Mouse (Mus musculus) hindbrain, postnatal 0 days (tissue): ENCODE data around the gene Dmrtc1a. TPM values are rescaled to one million over a fixed set of nuclear protein-coding genes. Genes with fewer than 3 reads are reported as not detected.
"Not testable (repeated sequence)": the region's sequence is repeated elsewhere in the genome, so short reads cannot be mapped to it uniquely, and the experiment has no call there.

Experiments
- ATAC-seq: fragments of 200-750 bp; cut with Nextera tagmentation; 2 replicates; pipeline ENCODE4 v1.8.0; 2017; ENCODE audit warnings: mild to moderate bottlenecking, moderate TSS enrichment, moderate library complexity
- DNase-seq: peaks from one replicate; pipeline ENCODE4 v3.0.0-alpha.2; 2015; ENCODE audit warnings: low spot score
- H3K27ac ChIP-seq: fragments of 300-500 bp; sonication (generic); 2 replicates; pipeline ENCODE4 v1.5.1; 2014; ENCODE audit warnings: mild to moderate bottlenecking
- H3K27me3 ChIP-seq: fragments of 300-500 bp; sonication (generic); 2 replicates; pipeline ENCODE4 v1.6.1; 2014; ENCODE audit warnings: low read length, mixed read lengths; ENCODE audit not compliant: insufficient read depth
- H3K36me3 ChIP-seq: fragments of 300-500 bp; sonication (generic); 2 replicates; pipeline ENCODE4 v1.6.1; 2014; ENCODE audit warnings: low read length, mixed read lengths; ENCODE audit not compliant: insufficient read depth
- H3K4me1 ChIP-seq: fragments of 300-500 bp; sonication (generic); 2 replicates; pipeline ENCODE4 v1.6.1; 2014; ENCODE audit warnings: antibody characterized with exemption, low read length, mixed read lengths; ENCODE audit not compliant: insufficient read depth
- H3K4me2 ChIP-seq: fragments of 300-500 bp; sonication (generic); 2 replicates; pipeline ENCODE4 v1.6.1; 2014; ENCODE audit warnings: low read depth, mild to moderate bottlenecking, low read length, moderate library complexity, mixed read lengths
- H3K4me3 ChIP-seq: fragments of 300-500 bp; sonication (generic); 2 replicates; pipeline ENCODE4 v1.5.1; 2014; ENCODE audit warnings: low read length
- H3K9ac ChIP-seq: fragments of 300-500 bp; sonication (generic); replicated peaks from 2 replicates; pipeline ENCODE4 v1.6.1; 2014; ENCODE audit warnings: mild to moderate bottlenecking, low read length, moderate library complexity, mixed read lengths
- H3K9me3 ChIP-seq: fragments of 300-500 bp; sonication (generic); 2 replicates; pipeline ENCODE4 v1.6.1; 2016; ENCODE audit warnings: low read length, mixed read lengths
- CTCF ChIP-seq: IDR thresholded peaks from 2 replicates; pipeline ENCODE4 v1.5.1; 2016; ENCODE audit warnings: antibody characterized with exemption, control low read depth, low read depth
- WGBS: fragments of 180-500 bp; shearing (Covaris S2); extraction: QIAGEN DNeasy Blood & Tissue Kit; methylation state at CpG from one replicate; pipeline ENCODE4 v1.1.7; 2014; 5-methylcytosine and 5-hydroxymethylcytosine counted together
- polyA plus RNA-seq: library from polyadenylated mRNA; unstranded; fragments of >200 nt; fragmentation: Nextera tagmentation; extraction: Ambion mirVana; gene quantifications from 2 replicates; pipeline ENCODE4 v1.2.1, GENCODE M21; 2015
- total RNA-seq: library from RNA; depleted of rRNA; stranded (reverse); fragments of >200 nt; gene quantifications from 2 replicates; pipeline ENCODE4 v1.2.3, GENCODE M21; 2014; rRNA removed

Dmrtc1a gene
- total and polyA plus RNA-seq, 2 experiments from 2014 or later, result 0.16 to 3.7 TPM

GRCm38 (mm10) chrX:102926707-102927106, 18.2 kb upstream of the Dmrtc1a start:
- not testable (repeated sequence) for H3K27me3 ChIP-seq, H3K4me2 ChIP-seq, H3K27ac ChIP-seq, H3K9ac ChIP-seq, H3K4me1 ChIP-seq, H3K36me3 ChIP-seq, H3K4me3 ChIP-seq, H3K9me3 ChIP-seq
- TF ChIP-seq CTCF, result peak; percentile 55
- WGBS, result 31% methylated on average over 4 of the region's 4 CpGs
- peak; percentile 63 for ATAC-seq
- peak; percentile 43 for DNase-seq

DNA sequence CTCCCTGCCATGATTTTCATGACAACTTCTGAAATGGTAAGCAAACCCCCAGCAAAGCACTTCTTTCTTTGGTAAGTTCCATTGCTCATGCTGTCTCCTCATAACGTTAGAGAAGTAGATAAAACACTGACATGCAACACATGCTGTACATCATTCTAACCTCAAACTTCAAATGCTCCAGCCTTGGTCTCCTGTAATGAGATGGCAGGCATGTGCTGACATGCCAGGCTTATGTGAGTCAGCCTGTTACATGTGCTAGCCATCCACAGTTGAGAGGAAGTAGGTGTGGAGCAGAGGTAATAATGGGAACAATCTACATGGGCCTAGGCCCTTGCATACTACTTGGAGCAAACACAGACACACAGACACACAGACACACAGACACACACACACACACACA, 6.3 kb upstream of the Dmrtc1a start:
- ATAC-seq, DNase-seq, H3K4me2 ChIP-seq, H3K27ac ChIP-seq, H3K36me3 ChIP-seq, H3K9ac ChIP-seq, H3K4me3 ChIP-seq, H3K27me3 ChIP-seq, H3K4me1 ChIP-seq, H3K9me3 ChIP-seq: not testable (repeated sequence)
- 86% methylated on average over 1 of the region's 1 CpGs for WGBS

DNA sequence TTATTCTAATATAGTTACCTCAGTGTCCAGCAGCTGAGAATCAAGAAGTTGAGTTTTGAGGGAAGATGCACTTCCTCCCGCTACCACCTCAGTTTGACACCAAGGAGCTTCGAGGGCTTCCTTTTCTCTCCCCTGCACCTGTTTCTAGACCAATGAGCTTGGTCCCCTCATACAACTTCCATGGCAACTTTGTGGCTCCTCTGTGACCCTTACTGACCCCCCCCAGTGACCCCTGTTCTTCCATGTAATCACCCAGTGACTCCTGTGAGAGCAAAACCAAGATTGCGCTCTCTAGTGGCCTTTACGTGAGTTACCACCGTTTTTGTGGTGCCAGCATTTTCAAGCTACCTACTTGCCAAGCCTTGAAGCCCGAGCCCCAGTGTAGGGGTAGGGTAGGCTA, 40.6 kb downstream of the Dmrtc1a start, which contains the start of gene 1700031F05Rik:
1700031F05Rik (minus strand) TSS at position 101 of the 400 bp plus-strand sequence.
- 87% methylated on average over 6 of the region's 6 CpGs for WGBS
- Histone ChIP-seq H3K27me3 (no peaks in the 10 kb centered on the region), H3K36me3 (no peaks in the 10 kb centered on the region), H3K9me3 (no peaks in the 10 kb centered on the region), H3K27ac (no peak within 1 kb of the TSS), H3K9ac (no peak within 1 kb of the TSS), H3K4me1 (no peaks in the 10 kb centered on the region), H3K4me2 (no peak within 1 kb of the TSS), H3K4me3 (no peak within 1 kb of the TSS)
- TF ChIP-seq CTCF, result no peak
- ATAC-seq (no peak), DNase-seq (no peak)

DNA sequence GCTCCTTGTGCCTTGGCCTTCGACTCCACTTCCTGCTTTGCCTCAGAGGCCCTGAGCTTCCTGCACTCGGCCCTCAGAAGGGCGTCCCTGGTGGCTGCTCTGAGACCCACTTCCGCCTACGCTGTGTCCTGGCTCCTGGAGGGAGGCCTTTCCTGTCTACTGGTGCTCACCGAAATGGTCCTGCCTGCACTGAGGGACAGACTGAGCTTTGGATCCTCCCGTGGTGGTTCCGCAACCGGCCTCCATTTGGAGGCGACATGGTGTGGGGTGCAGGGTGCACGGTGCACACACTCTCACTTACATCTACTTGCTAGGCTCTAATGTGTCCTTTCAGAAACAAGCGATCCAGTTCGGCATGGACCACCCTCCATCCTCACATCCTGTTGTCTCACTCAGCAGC, 54.0 kb downstream of the Dmrtc1a start, which contains the start of gene Dmrtc1c2:
Dmrtc1c2 (minus strand) TSS at position 101 of the 400 bp plus-strand sequence.
- WGBS, result 100% methylated on average over 3 of the region's 13 CpGs

More for the DNA sequence above, 54.0 kb downstream of the Dmrtc1a start, which contains the start of gene Dmrtc1c2:
- H3K27ac ChIP-seq, H3K9me3 ChIP-seq, H3K9ac ChIP-seq, H3K27me3 ChIP-seq, H3K36me3 ChIP-seq, H3K4me2 ChIP-seq, DNase-seq, H3K4me3 ChIP-seq, ATAC-seq, H3K4me1 ChIP-seq: not testable (repeated sequence)

Other genes with a start within 250 kb of the Dmrtc1a start
- gene Gm3880, start 221.7 kb downstream of the Dmrtc1a start, total RNA-seq, result not detected in 2 replicates
- not detected in 2 replicates for gene Gm3880, start 221.7 kb downstream of the Dmrtc1a start, polyA plus RNA-seq
- gene Gm9112, start 201.1 kb downstream of the Dmrtc1a start, total RNA-seq, result not detected in 2 replicates
- not detected in 2 replicates for gene Gm9112, start 201.1 kb downstream of the Dmrtc1a start, polyA plus RNA-seq
- not detected in 2 replicates for gene Dmrtc1b, start 200.8 kb downstream of the Dmrtc1a start, total RNA-seq
- not detected in 2 replicates for gene Dmrtc1b, start 200.8 kb downstream of the Dmrtc1a start, polyA plus RNA-seq
- gene Dmrtc1c1, start 105.7 kb downstream of the Dmrtc1a start, total RNA-seq, result not detected in 2 replicates
- gene Dmrtc1c1, start 105.7 kb downstream of the Dmrtc1a start, polyA plus RNA-seq, result not detected in 2 replicates
- not detected in 2 replicates for gene Dmrtc1c2, start 54.1 kb downstream of the Dmrtc1a start, total RNA-seq
- not detected in 2 replicates for gene Dmrtc1c2, start 54.1 kb downstream of the Dmrtc1a start, polyA plus RNA-seq
- gene 1700031F05Rik, start 40.7 kb downstream of the Dmrtc1a start, total RNA-seq, result not detected in 2 replicates
- gene 1700031F05Rik, start 40.7 kb downstream of the Dmrtc1a start, polyA plus RNA-seq, result not detected in 2 replicates
- gene 1700011M02Rik, start 218 bp upstream of the Dmrtc1a start, total RNA-seq, result not detected in 2 replicates
- gene 1700011M02Rik, start 218 bp upstream of the Dmrtc1a start, polyA plus RNA-seq, result not detected in 2 replicates
- not detected in 2 replicates for gene 1700018G05Rik, start 19.7 kb upstream of the Dmrtc1a start, total RNA-seq
- gene 1700018G05Rik, start 19.7 kb upstream of the Dmrtc1a start, polyA plus RNA-seq, result not detected in 2 replicates